Mouse (Mus musculus): ENCODE results near the gene Ntm. TPM values are rescaled to one million over a fixed set of nuclear protein-coding genes. Genes with fewer than 3 reads are reported as not detected.

The Ntm gene
- total RNA-seq, 2 experiments from 2014 or later, result 0.33 to 0.95 TPM

DNA sequence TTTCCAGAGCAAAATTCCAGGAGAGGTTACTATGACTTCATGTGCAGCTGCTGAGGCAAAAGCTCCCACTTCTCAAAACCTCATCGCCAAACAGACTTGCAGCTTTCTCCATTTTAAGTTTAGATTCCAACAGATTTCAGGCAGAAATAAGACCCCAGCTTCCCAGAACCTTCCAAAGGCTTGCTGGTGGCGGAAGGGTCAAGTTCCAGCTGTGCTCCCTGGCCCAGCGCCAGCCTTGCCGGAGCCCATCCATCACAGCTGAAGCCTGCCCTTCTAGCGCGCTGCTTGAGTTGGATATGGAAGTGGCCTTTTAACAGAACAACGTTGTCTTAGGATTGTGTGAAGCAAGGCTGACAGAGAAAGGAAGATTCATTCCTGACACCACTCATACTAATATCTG, 534.6 kb downstream of the Ntm start:
- DNase-seq, result peak; percentile 34
- intact Hi-C loops (cut with DNase I), result no loop called here
- no peak for TF ChIP-seq CTCF (IDR thresholded peaks at IDR 0.05)
- H3K4me3 ChIP-seq, result no peak overlapping the region
- H3K27ac ChIP-seq, result no peak overlapping the region

DNA sequence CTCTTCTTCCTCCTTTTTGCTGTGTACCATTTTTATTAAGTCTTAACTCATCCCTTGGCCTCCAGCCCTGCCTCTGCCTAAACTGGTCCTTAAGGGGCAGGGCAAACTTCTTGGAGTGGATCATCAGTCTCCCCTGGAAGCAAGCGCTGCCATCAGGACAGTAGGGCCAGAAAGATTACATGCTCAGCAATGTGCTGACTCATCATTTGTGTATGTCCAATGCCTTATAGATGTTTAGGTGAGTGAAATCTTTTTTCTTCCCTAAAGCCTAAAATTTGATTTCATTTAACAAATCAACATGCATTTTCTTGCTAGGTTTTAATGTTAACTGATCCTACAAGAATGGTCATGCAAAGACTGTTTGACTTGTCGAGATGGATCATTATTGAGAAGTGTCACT, 536.7 kb downstream of the Ntm start:
- TF ChIP-seq CTCF (IDR thresholded peaks at IDR 0.05), result no peak
- intact Hi-C loops (cut with DNase I), result no loop called here
- no peak for DNase-seq
- Histone ChIP-seq H3K4me3 (no peak overlapping the region), H3K27ac (no peak overlapping the region)

DNA sequence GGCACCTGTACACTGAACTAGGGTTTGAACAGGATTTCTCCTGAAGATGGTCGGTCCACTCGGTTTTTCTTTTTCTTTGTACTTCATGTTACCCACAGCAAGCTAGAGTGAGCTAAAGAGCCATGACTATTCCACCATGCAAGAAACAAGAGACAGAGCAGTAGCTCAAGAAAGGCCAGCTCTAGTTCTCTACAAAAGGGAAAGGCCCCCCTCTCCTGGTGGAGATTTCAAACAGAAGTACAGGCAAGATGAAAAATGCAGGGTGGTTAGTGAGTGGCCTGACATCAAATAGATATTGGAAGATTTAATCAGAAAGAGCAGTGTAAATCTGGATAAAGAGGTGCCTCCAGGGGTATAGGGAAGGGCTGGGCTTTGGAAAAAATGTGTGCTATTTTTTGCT, 547.4 kb downstream of the Ntm start:
- TF ChIP-seq CTCF (IDR thresholded peaks at IDR 0.05), result no peak
- intact Hi-C loops (cut with DNase I), result no loop called here
- Histone ChIP-seq H3K4me3 (no peak overlapping the region), H3K27ac (no peak overlapping the region)
- DNase-seq, result no peak

DNA sequence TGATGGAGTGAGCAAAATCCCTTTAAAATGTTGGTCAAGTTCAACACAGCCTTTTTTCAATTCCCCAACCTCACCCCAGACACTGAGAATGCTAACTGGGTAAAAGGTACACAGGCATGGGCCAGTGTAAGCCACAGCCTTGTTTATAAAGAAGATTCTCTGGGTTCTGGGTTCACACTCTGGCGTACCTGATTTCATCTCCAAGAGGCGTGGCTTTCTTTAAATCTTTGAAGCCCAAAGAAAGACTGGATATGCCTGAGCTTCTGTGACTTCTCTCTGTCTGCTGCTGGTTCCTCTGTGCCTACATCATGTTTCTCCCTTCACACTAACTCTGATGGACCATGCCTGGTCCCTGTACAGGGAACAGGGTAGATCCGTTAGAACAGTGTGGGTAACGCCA, 549.8 kb downstream of the Ntm start:
- intact Hi-C loops (cut with DNase I), result no loop called here
- H3K27ac ChIP-seq, result no peak overlapping the region
- DNase-seq, result no peak
- H3K4me3 ChIP-seq, result no peak overlapping the region
- TF ChIP-seq CTCF (IDR thresholded peaks at IDR 0.05), result no peak

DNA sequence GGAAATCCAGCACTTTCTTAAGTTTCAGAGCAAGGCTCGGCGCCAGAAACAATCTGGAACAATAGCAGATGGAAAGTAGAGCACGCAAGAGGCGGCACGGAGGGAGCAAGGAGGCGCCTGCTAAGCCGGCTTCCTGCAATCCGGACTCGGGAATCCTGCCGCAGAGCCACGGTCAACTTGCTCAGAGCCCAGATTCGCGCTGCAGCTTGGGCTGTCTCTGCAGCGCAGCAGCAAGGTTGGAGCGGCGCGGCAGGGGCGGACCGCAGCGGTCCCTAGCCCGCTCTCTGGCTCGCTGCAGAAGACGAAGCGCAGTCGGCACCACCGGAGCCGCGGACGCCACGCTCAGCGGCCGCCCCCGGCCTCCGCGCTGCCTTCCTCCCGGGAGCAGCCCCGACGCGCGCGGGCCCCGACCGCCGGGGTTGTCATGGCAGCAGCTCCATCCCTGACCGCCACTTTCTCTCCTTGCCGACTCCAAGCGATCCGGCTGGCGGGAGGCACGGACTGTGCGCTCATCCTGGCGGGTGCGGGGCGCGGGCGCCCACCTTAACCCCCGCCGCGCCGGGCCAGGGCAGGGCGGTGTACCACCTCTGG, 550.7 kb downstream of the Ntm start:
- Histone ChIP-seq H3K4me3 (peak overlapping the region; percentile 68), H3K27ac (peak overlapping the region; percentile 24)
- DNase-seq, result peak; percentile 57
- intact Hi-C loops (cut with DNase I), result no loop called here
- no peak for TF ChIP-seq CTCF (IDR thresholded peaks at IDR 0.05)

DNA sequence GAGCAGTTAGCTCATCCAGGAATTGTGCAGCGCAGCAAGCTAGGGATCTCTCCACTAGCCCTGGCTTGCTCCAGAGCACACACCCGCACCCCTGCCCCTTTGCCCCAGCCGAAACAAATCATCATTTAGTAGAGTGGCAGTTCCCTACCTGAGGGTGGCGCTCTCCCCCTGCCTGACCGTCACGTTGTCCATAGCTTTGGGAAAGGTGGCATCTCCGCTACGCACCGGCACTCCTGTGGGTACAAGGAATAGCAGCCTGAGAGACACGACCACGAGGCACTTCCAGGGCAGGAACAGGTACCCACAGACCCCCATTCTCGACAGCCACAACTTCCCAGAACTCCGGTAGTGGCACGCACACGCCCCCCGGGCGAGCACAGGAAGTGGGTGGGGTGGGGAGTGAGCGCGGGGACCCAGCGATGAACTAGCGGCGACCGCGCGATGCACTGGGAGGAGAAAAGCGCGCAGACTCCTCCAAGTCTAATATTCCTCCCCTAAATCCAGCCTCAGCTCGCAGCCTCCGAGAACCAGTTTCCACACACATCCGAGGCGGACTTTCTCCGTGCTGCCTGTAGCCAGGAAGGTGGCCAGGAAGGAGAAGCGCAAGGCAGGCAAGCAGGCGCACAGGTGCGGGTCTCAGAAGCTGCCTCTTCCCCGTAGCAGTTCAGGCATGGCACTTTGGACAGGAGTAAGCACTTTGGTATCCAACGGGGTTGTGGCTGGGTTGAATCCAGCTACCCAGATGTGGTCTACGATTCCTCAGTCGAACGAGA, 551.3 kb downstream of the Ntm start:
- peak; percentile 32; the same call in 1 of the 2 replicates for TF ChIP-seq CTCF (IDR thresholded peaks at IDR 0.05)
- peak; percentile 29 for DNase-seq
- peak overlapping the region; percentile 24 for H3K27ac ChIP-seq
- intact Hi-C loops (cut with DNase I), result no loop called here
- peak overlapping the region; percentile 68 for H3K4me3 ChIP-seq

DNA sequence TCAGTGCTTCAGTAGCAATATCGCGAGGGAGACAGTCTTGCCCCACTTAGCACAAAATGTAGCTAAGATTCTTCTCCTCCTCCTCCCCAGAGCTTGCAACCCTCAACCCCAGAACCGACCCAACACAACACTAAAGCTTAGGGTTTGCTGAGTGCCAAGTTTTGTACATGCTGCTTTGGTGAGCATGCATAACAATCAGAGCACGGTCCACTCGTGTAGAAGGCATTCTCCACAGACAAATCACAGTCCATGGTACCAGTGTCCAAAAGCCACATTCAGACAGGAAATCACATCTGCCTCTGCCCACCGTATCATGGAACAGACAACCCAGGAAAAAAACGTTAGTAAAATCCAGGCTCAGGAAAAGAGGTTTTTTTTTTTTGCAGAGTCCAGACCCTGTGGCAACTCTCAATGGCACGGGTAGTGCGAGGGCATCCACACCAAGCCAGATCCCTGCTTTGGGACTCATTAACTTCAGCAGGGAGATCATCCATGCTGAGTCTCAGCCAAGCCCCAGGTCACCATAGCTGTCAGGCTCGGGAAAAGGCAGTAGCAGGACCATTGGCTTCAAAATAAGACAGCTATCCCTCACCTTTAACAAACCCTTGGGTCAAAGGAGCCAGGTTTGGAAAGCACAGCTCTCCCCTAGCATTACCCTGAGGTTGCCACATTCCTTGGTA, 552.1 kb downstream of the Ntm start:
- DNase-seq, result no peak
- no peak for TF ChIP-seq CTCF (IDR thresholded peaks at IDR 0.05)
- H3K4me3 ChIP-seq, result peak overlapping the region; percentile 68
- intact Hi-C loops (cut with DNase I), result no loop called here
- H3K27ac ChIP-seq, result no peak overlapping the region

DNA sequence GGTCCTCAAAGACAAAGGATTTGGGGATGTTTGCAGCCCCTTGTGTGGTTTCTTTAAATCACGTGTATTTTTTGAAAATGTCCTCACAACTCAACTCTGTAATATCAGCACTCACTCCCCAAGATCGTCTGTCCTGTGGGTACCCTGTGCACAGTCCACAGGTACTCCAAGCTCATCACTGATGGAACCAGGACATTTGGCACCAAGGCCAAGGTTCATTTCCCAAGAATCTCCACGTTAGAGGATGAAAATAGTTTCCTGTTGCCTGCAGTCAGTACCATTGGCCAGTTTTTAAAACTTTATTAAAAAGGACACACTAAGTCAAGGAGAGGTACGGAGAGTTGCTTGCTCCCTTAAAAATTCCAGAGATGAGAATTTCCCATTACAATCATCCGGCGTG, 552.7 kb downstream of the Ntm start:
- no peak for DNase-seq
- intact Hi-C loops (cut with DNase I), result no loop called here
- TF ChIP-seq CTCF (IDR thresholded peaks at IDR 0.05), result no peak
- no peak overlapping the region for H3K27ac ChIP-seq
- no peak overlapping the region for H3K4me3 ChIP-seq

DNA sequence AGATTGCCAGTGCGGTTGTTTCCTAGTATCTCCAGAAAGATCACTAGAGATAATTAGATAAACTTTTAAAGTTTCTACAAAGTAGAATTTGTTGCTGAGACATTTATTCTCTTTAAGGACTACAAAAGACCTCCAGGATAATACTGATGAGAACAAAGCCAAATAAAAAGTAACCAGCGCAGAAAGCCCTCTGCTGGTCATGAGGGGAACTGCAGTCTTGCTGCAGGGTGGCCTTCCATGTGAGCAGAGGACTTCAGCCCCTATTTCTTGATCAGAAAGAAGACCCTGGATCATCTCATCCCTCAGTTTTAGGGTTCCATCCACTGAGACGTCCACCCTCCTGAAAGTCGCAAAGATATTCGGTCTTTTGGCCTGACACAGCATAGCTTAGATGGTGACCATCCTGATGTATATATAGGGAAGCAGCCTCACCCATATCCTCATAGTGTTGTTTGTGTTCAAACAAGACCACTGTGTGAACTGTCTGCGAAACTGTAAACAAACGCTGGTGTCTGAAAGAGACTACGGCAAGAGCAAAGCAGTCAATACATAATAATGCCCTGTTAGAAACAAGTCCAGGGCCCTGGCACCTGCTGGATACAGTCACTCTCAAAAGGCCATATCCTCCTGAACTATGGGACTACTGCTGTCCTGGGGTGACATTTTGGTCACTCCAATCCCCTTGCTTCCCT, 553.6 kb downstream of the Ntm start:
- Histone ChIP-seq H3K27ac (no peak overlapping the region), H3K4me3 (no peak overlapping the region)
- intact Hi-C loops (cut with DNase I), result loop anchor here (5.0 kb wide), 2 partner anchors 207 to 1147 kb away; no protein-coding TSS in a partner anchor
- TF ChIP-seq CTCF (IDR thresholded peaks at IDR 0.05), result peak; percentile 93
- peak; percentile 46 for DNase-seq

DNA sequence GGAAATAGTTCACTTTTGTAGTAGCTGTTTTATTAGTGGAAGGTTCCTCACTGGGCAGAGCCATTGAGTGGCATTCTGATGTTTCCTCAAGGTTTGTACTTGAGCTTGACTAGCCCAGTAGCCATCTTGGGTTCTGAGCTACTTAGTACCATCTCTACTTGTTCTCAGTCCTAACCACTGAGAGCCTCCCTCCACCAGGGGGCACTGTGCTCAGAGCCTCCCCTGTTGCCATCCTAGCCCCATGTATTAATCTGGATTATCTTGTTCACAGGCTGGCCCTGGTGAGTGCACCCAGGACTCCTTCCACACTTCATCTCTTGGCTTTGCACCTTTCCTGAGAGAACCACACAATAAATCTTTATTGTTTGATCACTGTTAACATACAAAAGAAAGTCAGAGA, 555.0 kb downstream of the Ntm start:
- peak; percentile 20 for DNase-seq
- Histone ChIP-seq H3K27ac (no peak overlapping the region), H3K4me3 (no peak overlapping the region)
- TF ChIP-seq CTCF (IDR thresholded peaks at IDR 0.05), result peak; percentile 41
- intact Hi-C loops (cut with DNase I), result loop anchor here (5.0 kb wide), 2 partner anchors 206 to 1146 kb away; no protein-coding TSS in a partner anchor

DNA sequence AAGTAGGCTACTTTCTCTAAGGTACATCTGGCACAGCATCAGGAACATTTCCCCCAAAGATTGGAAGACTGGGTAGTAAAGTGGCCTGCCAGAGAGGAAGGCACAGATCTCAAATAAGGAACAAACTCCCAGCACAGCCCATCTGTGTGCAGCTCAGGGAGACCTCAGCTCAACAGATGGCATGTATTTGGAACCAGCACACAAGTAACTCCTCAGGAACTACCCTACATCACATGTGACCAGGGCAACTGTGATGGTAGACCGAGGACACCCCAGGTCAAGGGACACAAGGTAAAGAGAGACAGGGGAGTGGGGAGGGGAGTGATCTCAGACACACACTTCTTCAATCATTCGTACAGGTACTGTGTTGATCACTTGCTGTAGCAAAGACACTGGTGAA, 556.0 kb downstream of the Ntm start:
- Histone ChIP-seq H3K4me3 (no peak overlapping the region), H3K27ac (no peak overlapping the region)
- TF ChIP-seq CTCF (IDR thresholded peaks at IDR 0.05), result no peak
- intact Hi-C loops (cut with DNase I), result loop anchor here (5.0 kb wide), 2 partner anchors 205 to 1145 kb away; no protein-coding TSS in a partner anchor
- no peak for DNase-seq

DNA sequence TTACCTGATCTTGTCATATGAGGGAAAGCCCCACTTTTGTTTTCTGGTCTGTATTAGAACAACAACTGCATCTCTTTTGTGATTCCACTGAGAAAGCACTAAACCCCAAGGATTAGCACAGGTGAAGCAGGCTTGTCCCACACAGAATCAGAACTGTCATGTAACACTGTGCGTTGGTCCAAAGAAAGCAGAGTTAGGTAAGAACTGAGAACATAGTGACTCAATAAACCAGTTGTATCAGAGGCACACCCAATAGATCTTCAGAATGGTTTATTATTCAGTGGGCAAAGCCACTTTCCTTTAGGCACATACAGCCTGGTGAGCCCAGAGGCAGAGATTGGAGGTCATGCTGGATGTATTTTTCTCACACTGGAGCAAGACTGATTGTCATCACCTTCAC, 556.9 kb downstream of the Ntm start:
- no peak for DNase-seq
- H3K27ac ChIP-seq, result no peak overlapping the region
- intact Hi-C loops (cut with DNase I), result loop anchor here (5.0 kb wide), 2 partner anchors 204 to 1144 kb away; no protein-coding TSS in a partner anchor
- no peak for TF ChIP-seq CTCF (IDR thresholded peaks at IDR 0.05)
- H3K4me3 ChIP-seq, result no peak overlapping the region
